Mouse (Mus musculus): Measurements from ENCODE around the gene Serpina3k.
"Not testable (repeated sequence)": the region's sequence is repeated elsewhere in the genome, so short reads cannot be mapped to it uniquely, and the experiment has no call there.

The Serpina3k gene

DNA sequence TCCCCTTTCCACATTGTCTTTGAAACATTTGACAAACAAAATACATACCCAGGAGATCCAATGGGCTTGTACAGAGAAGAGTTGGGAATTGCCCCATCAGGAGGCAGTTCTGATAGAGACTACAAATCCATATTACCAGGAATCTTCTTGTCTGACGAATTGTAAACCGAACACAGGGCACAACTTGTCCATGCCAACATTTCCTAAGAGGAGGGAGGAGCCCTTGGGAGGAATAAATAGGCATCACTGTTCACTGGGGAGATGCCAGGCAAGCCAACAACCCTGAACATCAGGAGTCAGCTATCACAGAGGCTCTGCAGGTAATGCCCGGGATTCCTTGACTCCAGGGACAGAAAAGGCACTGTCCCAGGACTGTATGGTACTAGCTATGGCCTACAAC, at the start of gene Serpina3k, which contains the start of gene Serpina3m:
Gene Serpina3k, plus strand, starts transcription at position 261 of the 400 bp plus-strand sequence.
Gene Serpina3m, plus strand, starts transcription at position 261 of the 400 bp plus-strand sequence.
- DNase-seq: not testable (repeated sequence)

DNA sequence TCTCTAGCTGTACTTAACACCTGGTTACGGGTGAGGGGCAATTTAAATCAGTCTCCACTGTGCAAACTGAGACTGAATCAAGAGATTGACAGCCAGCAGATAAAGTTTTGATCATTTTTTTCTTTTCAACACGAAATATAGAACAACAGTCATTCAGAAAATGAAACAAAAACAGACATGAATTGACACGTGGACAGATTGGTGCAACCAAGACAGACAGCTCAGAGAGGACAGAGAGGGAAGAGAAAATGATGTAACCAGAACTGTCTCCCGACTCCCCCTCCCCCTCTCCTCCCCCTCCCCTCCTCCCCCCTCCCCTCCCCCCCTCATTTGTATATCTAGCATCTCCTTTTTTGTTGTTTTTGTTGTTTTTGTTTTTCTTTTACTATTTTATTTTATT, 48.4 kb upstream of the Serpina3k start:
- DNase-seq: no peak

DNA sequence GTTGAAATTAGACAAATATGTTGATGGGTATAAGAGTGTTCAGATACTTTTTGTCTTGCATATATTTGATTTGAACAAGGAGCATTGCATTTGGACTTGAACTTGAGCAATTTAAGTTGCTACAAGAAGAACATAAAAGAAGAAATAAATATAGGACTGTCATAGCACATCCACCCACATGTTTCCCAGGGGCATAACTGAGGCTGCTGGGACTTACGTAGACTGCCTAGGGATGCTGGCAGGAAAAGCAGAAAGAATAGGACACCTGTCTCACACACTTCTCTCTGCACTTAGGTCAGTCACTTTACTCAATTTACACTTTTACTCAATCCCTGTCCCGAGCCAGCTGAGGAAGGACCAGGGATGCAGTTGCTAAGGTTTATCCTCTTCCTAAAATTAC, 44.3 kb upstream of the Serpina3k start:
- no peak for DNase-seq

DNA sequence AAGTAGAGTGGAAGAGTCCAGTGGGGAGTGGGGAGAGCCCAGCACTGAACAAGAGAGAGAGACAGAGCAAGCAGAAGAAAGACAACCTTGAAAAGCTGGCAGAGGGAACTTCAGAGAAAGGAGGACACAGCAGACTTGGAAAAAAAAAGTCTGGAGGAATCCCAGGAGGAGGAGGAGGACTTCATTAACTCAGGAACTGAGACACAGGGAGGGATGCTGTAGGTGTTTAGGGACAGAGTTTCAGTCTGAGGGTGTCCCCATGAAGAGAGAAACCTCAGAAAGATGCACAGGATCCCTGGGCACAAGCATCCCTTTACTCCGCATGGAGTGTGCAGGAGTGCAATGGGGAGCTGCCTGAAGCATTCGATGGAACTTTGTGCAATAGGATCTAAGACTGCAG, 40.2 kb upstream of the Serpina3k start:
- no peak for DNase-seq

DNA sequence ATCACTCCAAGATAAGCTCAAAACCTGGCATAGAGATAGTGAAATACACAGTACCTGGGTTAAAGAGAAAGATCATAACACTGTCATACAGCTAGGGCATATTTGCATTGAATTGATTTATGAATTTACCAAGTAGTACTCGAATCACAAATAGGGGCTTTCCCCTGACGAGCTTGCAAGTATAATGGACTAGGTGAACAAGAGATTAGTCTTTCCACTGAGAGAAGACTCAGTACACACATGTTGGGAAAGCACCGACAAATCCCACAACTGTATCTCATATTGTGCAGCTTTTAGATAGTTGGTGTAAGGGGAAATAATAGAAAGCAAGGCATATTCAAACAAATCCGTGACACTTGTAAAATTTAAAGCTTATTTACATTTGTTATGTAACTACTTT, 32.3 kb upstream of the Serpina3k start:
- DNase-seq: no peak

DNA sequence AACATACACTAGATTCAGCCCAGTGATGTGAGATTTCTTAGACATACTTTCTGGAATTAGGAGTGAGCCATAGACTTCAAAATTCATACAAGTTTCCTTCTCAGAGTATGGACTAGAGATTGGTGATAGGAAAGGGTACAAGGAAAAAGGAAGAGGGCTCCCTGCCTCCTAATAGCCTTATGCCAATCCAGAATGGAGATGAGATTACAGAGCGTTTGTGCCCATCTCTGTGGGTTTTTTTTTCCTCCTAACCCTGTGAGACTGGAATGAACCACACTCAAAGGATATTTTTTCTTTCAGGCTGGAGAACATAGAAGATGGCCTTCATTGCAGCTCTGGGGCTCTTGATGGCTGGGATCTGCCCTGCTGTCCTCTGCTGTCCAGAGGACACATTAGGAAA, 24.0 kb upstream of the Serpina3k start, which contains the start of gene Serpina3j:
Gene Serpina3j, plus strand, starts transcription at position 301 of the 400 bp plus-strand sequence.
- DNase-seq: no peak

DNA sequence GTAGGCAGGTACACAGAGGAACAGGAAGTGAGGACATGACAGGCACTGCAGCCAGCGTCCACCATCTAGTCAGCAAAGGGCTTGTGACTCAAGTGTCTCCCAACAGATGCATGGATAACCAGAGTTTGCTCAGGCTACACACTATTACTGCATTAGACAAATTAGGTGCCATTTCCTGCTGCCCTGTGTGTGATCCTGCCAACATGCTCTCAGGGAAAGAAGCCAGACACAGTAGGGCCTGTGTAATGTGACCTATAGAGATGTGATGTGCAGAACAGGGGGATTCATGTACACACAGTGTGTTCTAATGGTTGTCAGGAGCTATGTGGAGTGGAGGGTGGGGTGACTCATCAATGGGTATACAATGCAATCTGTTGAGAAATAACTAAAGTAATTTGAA, 15.8 kb upstream of the Serpina3k start:
- DNase-seq: no peak

DNA sequence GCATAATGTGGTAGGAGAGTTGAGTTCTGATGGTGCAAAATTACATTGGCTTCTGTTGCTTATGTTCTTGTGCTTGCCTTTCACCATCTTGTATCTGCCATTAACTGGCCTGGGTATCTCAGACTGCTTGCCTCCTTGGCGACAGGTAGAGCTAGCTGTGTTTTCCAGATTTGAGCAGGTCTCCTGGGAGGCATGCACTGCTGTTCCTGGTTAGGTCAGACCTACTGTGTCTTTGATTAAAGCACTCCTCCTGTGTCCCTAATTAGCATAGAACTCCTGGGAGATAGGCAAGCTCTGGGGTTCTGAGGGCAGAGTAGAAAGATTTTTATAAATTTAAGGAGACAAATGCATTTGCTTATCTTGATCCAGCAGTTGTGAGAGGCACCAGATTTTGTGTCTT, 6.6 kb upstream of the Serpina3k start:
- DNase-seq: no peak

DNA sequence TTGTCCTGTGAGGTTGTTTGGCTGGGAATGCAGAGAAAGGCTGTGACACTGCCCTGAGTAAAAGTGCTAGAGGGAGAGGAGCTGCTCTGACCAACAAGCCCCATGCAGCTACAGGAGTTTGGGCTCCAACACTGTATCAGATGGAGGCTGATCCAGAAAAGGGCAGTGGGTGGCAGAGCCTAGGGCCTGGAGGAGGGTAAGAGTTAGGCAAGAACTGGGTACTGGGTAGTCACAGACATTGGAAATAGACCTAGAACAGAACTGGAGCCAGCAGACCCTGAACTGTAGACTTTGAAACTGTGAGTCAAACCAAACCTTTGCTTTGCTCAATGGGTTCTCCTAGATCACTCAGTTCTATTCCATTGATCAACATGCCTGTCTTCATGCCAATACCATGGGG, 1.4 kb upstream of the Serpina3k start:
- not testable (repeated sequence) for DNase-seq

DNA sequence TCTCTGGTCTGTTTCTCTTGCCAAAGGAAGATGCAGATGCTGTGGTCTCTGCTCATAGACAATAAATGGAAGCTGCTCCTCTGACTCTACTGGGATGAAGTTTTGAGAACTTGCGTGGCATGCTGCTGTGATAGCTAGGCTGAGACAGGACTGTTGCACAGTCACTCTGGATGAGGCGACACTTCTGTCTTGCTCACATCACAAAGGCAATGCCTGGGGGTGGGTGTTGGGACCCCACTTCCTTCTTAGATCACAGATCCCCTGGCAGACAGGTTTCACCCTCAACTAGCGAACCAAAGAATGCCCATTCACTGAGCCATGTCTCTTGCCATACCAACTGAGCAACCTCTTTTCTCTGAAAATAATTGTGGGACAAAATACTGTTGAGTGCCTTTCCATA, 419 bp downstream of the Serpina3k start:
- DNase-seq: no peak

DNA sequence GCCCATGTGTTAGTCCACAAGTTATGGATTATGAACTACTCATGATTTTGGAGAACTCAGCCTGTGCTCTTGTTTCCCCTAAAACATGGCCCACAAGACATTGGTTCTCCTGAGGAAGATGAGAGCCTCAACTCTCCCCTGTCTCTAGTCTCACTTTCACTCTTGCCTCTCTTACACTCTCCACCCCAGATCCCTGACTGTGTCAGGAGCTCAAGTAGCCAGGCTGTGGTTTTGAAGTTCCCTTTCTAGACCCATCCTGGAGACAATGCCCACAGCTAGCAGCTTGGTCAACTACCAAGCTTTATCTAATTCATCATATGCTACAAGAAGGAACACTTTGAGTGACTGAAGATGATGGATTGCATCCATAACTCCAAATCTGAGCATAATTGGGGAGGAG, 4.2 kb downstream of the Serpina3k start:
- not testable (repeated sequence) for DNase-seq

DNA sequence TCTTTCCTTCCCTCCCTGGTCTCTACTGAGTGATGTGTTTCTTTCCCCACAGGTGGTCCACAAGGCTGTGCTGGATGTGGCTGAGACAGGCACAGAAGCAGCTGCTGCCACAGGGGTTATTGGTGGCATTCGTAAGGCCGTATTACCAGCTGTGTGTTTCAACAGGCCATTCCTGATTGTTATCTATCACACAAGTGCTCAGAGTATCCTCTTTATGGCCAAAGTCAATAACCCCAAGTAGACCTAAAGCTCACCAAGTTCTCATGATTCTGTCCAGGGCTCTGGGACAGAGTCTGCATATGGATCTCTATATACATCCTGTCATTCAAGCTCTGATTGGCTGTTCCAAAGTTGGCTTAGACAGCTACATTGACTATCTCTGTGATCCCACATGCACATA, 6.9 kb downstream of the Serpina3k start:
- no peak for DNase-seq

DNA sequence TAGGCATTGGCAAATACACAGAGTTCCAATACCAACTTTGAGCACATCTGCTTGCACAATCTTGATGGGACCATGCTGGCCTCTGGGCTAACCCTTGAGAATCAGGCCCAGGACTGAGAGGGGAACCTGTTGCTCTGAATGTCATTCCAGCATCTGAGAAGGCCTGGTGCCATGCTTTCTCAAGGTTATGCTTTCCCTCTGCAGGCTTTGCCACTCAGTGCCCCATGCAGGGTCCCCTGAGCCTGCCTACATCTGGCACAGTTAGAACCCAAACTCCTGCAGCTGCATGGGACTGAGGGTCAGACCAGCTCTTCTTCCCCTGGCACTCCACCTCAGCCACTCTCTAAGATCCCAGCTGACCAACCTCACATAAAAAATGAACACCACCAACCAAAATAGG, 7.4 kb downstream of the Serpina3k start:
- DNase-seq: no peak

DNA sequence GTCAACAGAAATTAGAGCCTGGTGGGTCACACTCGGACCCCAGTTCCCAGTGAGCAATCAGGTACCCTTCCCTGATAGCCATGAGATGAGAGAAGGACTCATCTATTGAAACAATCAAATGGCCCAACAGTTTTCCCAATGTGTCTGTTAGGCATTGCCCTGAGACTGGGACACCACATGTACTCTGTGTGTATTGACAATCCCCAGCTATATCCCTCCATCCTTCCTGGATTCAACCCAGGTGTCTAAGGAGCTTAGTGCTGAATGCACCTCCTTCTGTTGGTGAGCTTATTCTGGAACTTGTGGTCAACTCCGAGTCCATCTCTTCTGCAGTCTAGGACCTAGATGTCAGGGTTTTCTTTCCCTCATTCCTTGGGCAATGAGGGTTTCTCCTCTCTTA, 8.8 kb downstream of the Serpina3k start:
- DNase-seq: no peak

DNA sequence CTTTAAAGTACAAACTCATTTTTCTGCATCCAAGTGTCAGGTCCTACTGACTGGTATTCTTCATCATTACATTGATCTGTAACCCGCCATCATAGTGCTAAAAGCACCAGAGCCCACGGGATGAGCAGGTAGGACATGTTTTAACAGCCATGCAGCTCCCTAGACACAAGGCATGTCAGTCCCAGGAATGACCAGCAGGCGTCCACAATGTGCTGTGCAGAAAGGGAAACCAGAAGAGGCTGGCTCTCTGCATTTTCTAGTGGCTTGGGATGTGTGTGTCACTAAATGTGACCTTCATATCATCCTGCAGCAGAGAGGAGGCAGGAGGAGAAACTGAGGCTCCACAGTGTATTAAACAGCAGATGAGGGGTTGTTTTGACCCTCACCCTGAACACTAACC, 13.5 kb downstream of the Serpina3k start:
- DNase-seq: peak; percentile 37

DNA sequence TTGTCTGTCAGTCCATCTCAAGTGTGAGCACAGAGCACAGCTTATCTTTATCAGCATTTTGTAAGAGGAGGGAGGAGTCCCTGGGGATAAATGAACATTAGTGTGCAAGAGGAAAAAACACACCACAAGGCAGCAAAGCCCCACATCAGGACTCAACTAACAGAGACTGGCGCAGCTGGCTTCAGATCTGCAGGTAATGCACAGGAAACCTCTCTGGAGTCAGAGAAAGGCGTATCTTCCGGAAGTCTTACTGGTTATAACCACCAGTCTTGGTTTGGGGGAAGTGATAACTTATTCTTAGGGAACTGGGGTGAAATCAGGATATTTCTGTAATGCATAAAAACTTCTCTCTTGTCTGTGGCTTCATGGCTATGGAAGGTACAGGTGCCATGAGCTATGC, 17.7 kb downstream of the Serpina3k start:
- DNase-seq: no peak

DNA sequence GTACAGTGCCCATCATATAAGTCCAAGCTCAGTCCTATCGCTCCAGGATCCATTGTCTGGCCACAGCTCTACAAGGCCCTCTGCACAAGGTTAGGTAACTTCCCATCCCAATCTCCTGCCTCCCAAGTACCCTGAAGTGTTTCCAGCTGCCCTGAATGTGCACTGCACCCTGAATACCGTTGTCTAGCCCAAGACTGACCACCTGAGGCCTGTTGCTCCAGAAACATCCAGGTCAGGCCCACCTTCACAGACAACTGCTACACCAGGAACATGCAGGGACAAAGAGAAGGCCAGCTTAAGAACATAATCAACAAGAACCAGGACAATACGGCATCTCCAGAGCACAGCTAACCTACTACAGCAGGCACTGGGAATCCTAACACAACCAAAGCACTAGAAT, 31.7 kb downstream of the Serpina3k start:
- no peak for DNase-seq

DNA sequence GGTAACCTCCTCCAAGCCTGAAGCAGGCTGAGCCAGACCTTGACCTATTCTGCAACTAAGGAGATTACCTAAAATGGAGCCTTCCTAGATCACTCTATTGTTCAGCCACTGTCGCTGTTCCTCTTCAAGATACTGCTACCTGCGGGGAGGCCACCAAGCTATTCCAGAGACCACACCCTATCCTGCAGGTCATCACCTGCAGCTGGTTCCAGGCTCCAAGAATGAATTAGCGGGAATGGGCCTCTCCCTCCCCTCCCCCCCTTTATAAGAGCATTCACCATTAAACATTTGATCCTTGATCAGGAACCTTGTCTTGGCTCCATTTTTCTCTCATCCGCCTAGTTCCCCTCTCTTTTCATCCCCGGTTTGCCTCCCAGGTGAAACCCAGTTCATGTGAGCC, 38.9 kb downstream of the Serpina3k start:
- not testable (repeated sequence) for DNase-seq

DNA sequence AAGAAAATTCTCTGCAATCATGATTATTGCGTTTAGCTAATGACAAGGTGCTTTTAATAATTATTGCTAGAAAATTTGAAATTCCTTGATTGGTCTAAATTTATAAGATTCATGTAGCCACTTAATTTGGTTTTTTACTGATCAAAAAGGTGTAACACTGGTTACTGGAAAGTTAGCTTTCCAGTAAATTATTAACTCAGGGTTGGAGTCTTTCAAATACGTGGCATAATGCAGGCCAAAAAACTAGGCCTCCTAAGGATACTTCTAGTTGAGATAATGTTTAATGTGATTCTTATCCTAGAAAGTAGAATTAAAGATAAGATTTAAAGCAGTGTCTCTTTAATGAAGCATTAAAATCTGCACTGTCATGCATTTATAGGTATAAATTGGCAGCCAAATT, 40.1 kb downstream of the Serpina3k start:
- not testable (repeated sequence) for DNase-seq

DNA sequence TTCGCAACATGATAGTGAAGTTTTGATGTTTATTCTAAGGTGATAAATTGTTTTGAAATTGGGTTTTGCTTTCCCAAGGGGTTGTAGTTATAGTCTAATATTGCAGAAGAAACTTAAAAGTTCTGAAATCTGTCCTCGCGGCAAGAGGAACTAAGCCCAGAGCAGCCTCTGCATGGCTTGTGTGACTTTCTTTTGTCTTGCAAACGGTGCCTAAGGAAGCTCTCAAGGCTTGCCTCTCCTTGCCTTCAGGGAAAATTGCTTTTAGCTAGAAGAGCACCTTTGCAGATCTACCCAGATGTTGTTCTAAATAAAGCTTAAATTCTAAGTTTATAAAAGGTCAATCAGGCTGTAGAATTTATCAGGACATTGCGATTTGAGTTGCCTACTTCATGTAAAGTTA, 40.5 kb downstream of the Serpina3k start:
- DNase-seq: not testable (repeated sequence)

DNA sequence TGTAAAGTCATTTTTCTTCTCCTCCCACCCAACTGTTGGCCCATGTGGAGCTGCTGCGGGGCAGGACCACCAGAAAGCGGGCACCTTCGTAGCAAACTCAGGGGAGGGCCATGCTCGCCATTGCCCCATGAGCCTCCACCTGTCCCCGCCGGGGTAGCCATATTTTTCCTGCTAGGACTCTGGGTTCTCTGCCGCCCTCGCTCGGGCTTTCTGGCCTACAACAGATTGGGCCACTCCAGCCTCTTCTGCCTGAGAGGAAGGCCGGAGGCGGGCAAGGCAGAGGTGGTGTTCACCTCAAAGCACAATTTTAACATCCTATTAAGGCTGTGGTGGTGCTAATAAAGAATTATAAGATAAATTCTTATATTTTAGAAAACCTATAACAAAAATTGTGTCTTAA, 41.6 kb downstream of the Serpina3k start:
- no peak for DNase-seq

DNA sequence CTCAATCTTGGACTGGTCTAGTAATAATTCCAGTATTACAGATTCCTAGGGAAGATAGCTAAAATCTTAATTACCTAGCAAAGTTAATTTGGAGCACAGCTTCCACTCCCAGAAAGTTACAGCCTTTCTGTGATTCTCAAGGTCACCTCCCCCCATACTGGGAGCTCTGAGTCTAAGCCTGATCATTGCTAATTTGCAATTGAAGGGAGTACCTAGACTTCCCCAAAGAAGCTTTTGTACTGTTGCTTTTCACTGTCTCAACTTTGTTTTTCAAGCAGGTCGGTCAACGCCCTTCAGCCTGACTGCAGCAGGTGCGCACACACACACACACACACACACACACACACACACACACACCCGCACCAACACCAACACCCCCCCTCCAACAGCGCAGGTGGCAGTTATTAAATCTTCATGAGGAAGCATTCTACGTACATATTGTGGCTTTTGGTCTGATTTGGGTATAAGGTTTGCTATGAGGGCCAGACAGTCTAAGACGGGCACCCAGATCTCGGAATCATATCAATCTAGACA, 42.9 kb downstream of the Serpina3k start:
- not testable (repeated sequence) for DNase-seq

DNA sequence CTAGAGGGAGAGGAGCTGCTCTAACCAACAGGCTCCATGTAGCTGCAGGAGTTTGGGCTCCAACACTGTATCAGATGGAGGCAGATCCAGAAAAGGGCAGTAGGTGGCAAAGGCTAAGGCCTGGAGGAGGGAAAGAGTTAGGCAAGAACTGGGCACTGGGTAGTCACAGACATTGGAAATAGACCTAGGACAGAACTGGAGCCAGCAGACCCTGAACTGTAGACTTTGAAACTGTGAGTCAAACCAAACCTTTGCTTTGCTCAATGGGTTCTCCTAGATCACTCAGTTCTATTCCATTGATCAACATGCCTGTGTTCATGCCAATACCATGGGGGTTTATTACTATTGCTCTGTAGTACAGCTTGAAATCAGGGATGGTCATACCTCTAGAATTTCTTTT, 47.7 kb downstream of the Serpina3k start:
- DNase-seq: not testable (repeated sequence)

DNA sequence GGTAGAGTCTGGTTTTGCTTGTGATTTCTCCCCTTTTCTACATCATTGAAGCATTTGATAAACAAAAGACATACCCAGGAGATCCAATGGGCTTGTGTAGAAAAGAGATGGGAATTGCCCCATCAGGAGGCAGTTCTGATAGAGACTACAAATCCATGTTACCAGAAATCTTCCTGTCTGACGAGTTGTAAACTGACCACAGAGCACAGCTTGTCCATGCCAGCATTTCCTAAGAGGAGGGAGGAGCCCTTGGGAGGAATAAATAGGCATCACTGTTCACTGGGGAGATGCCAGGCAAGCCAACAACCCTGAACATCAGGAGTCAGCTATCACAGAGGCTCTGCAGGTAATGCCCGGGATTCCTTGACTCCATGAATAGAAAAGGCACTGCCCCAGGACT, 48.6 kb downstream of the Serpina3k start:
- DNase-seq: not testable (repeated sequence)

DNA sequence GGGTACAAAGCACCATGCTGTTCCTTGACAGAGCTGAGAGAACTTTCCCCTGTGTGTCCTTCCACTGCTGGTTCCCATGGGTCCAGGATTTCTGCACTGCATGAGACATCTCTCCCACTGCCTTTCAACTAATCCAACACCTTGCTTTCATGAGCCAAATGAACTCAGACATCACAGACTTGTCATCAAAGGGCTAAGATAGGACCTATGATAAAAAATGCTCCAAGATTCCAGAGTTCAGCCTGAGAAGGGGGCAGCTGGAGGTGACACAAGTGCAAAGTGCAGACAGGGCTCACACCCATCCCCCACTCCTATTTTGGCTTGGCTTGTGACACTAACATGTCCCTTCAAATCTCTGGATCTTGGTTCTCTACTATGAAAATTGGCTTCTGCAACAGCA, 50.2 kb downstream of the Serpina3k start:
- no peak for DNase-seq

DNA sequence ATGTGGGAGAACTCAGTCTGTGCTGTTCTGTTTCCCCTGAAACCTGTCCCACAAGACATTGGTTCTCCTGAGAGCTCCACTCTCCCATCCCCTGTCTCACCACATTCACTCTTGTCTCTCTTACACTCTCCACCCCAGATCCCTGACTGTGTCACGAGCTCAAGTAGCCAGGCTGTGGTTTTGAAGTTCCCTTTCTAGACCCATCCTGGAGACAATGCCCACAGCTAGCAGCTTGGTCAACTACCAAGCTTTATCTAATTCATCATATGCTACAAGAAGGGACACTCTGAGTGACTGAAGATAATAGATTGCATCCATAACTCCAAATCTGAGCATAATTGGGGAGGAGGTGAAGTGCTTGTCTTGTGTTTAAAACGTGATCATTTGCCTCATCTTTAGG, 52.8 kb downstream of the Serpina3k start:
- not testable (repeated sequence) for DNase-seq
